Mouse (Mus musculus) CH12.LX (cell line): Measurements from ENCODE around the gene Rnf138rt1. TPM values are rescaled to one million over a fixed set of nuclear protein-coding genes. Genes with fewer than 3 reads are reported as not detected.

Experiments
- DNase-seq: peaks from one replicate; pipeline ENCODE4 v3.0.0-alpha.2; 2013; ENCODE audit errors: extremely low read depth
- H3K27ac ChIP-seq: 2 replicates; pipeline ENCODE4 v1.5.1; 2012; ENCODE audit warnings: low read depth, mild to moderate bottlenecking, control low read depth, moderate library complexity; ENCODE audit not compliant: insufficient read depth
- H3K27me3 ChIP-seq: replicated peaks from 2 replicates; pipeline ENCODE3; 2012; ENCODE audit warnings: inconsistent platforms
- H3K36me3 ChIP-seq, 2 experiments: replicated peaks in 1 of 2; 2 replicates each; pipeline versions ENCODE3 to v1.6.1; 2012; ENCODE audit warnings: inconsistent platforms in 1 of 2, low read length in 1 of 2, mild to moderate bottlenecking in 1 of 2, mixed read lengths in 1 of 2, moderate library complexity in 1 of 2; ENCODE audit not compliant: control insufficient read depth in 1 of 2, insufficient read depth in 1 of 2
- H3K4me1 ChIP-seq, 2 experiments: 2 replicates each; pipeline ENCODE4 v1.6.1; 2012; ENCODE audit warnings: inconsistent platforms in 1 of 2, moderate library complexity in 1 of 2; ENCODE audit not compliant: insufficient read depth in 2 of 2, control insufficient read depth in 1 of 2
- H3K4me2 ChIP-seq: 2 replicates; pipeline ENCODE4 v1.6.1; 2012; ENCODE audit warnings: low read depth, mild to moderate bottlenecking, control low read depth; ENCODE audit not compliant: poor library complexity, insufficient read depth, severe bottlenecking
- H3K4me3 ChIP-seq, 3 experiments: fragments of 150-350 bp in 1 of 3; sonication (generic) in 1 of 3; replicated peaks in 1 of 3; 2 replicates each; pipeline versions ENCODE3 to v1.5.1; 2011 to 2012; ENCODE audit warnings: low read depth in 2 of 3, low read length in 2 of 3, mild to moderate bottlenecking in 2 of 3, moderate library complexity in 2 of 3, control low read depth in 1 of 3, improper control_type of control experiment in 1 of 3, inconsistent platforms in 1 of 3, mixed read lengths in 1 of 3; ENCODE audit not compliant: poor library complexity in 1 of 3
- H3K79me2 ChIP-seq: replicated peaks from 2 replicates; pipeline ENCODE4 v1.6.1; 2012; ENCODE audit warnings: mild to moderate bottlenecking, moderate library complexity; ENCODE audit not compliant: control insufficient read depth, poor library complexity, insufficient read depth, severe bottlenecking; ENCODE audit errors: extremely low read depth
- H3K9ac ChIP-seq: 2 replicates; pipeline ENCODE4 v1.6.1; 2012; ENCODE audit warnings: low read depth, mild to moderate bottlenecking, control low read depth, moderate library complexity; ENCODE audit not compliant: insufficient read depth
- H3K9me3 ChIP-seq: replicated peaks from 2 replicates; pipeline ENCODE3; 2012; ENCODE audit warnings: low read length, inconsistent platforms, mixed read lengths
- BHLHE40 ChIP-seq: IDR thresholded peaks from 2 replicates; pipeline ENCODE4 v1.6.1; 2011; ENCODE audit warnings: mild to moderate bottlenecking, low read depth, low read length, improper control_type of control experiment
- ELF1 ChIP-seq: IDR thresholded peaks from 2 replicates; pipeline ENCODE4 v1.6.1; 2014; ENCODE audit warnings: low read depth, mild to moderate bottlenecking, inconsistent platforms, low read length, improper control_type of control experiment
- GABPA ChIP-seq: IDR thresholded peaks from 2 replicates; pipeline ENCODE4 v1.6.1; 2012; ENCODE audit warnings: low read depth, low read length, improper control_type of control experiment, inconsistent platforms; ENCODE audit not compliant: insufficient replicate concordance
- JUN ChIP-seq: IDR thresholded peaks from 2 replicates; pipeline ENCODE4 v1.6.1; 2011; ENCODE audit warnings: low read depth, mild to moderate bottlenecking, low read length, improper control_type of control experiment, moderate library complexity; ENCODE audit not compliant: insufficient read depth
- JUND ChIP-seq: conservative IDR thresholded peaks from 2 replicates; pipeline ENCODE4 v1.6.1; 2011; ENCODE audit warnings: low read depth, low read length, improper control_type of control experiment
- MAFK ChIP-seq: IDR thresholded peaks from 2 replicates; pipeline ENCODE4 v1.6.1; 2011; ENCODE audit warnings: low read length, improper control_type of control experiment; ENCODE audit not compliant: insufficient replicate concordance
- MAX ChIP-seq: IDR thresholded peaks from 2 replicates; pipeline ENCODE4 v1.6.1; 2011; ENCODE audit warnings: low read length, improper control_type of control experiment
- MYC ChIP-seq: IDR thresholded peaks from 2 replicates; pipeline ENCODE4 v1.6.1; 2011; ENCODE audit warnings: low read depth, mild to moderate bottlenecking, improper control_type of control experiment, low read length
- NELFE ChIP-seq: IDR thresholded peaks from 2 replicates; pipeline ENCODE4 v1.6.1; 2011; ENCODE audit warnings: low read depth, low read length, improper control_type of control experiment
- RAD21 ChIP-seq: IDR thresholded peaks from 2 replicates; pipeline ENCODE4 v1.6.1; 2011; ENCODE audit warnings: low read depth, mild to moderate bottlenecking, low read length, improper control_type of control experiment, moderate library complexity
- UBTF ChIP-seq: IDR thresholded peaks from 2 replicates; pipeline ENCODE4 v1.6.1; 2012; ENCODE audit warnings: low read depth, mild to moderate bottlenecking, inconsistent platforms, low read length, improper control_type of control experiment, moderate library complexity
- USF2 ChIP-seq: conservative IDR thresholded peaks from 2 replicates; pipeline ENCODE4 v1.6.1; 2011; ENCODE audit warnings: low read depth, low read length, improper control_type of control experiment
- ZC3H11A ChIP-seq: IDR thresholded peaks from 2 replicates; pipeline ENCODE4 v1.6.1; 2012; ENCODE audit warnings: low read depth, mild to moderate bottlenecking, inconsistent platforms, low read length, improper control_type of control experiment
- ZKSCAN1 ChIP-seq: IDR thresholded peaks from 2 replicates; pipeline ENCODE4 v1.6.1; 2012; ENCODE audit warnings: low read depth, inconsistent platforms, low read length, improper control_type of control experiment, borderline replicate concordance
- ZMIZ1 ChIP-seq: IDR thresholded peaks from 2 replicates; pipeline ENCODE4 v1.6.1; 2012; ENCODE audit warnings: low read depth, mild to moderate bottlenecking, inconsistent platforms, low read length, improper control_type of control experiment
- dilution Hi-C: fragments of 300-500 bp; cut with MboI; formaldehyde crosslinking; loops from 2 replicates; pipeline ENCODE4 v1.14.3; 2020; ENCODE audit warnings: low sequenced_read_pairs; ENCODE audit not compliant: extremely low pct_unique_long_range_greater_than_20kb, extremely low pct_ligation_motif_present
- in situ Hi-C: fragments of 300-500 bp; cut with MboI; formaldehyde crosslinking; loops from 3 replicates; pipeline ENCODE4 v1.14.3; 2019; ENCODE audit warnings: low sequenced_read_pairs, low pct_ligation_motif_present, low pct_unique_long_range_greater_than_20kb, mixed read lengths
- polyA plus RNA-seq: library from polyadenylated mRNA; unstranded; fragments of >175 nt; gene quantifications from 2 replicates; pipeline ENCODE4 v1.2.1, GENCODE M21; 2012; ENCODE audit warnings: low read depth; ENCODE audit not compliant: insufficient read length
- total RNA-seq, 2 experiments: library from RNA; depleted of rRNA; stranded (reverse); fragments of 300-350 nt in 1 of 2; fragments of >200 nt in 1 of 2; gene quantifications; 2 replicates each; pipeline ENCODE4 v1.2.3; 2012 to 2014

Gene Rnf138rt1
- total and polyA plus RNA-seq, 3 experiments = not detected

DNA sequence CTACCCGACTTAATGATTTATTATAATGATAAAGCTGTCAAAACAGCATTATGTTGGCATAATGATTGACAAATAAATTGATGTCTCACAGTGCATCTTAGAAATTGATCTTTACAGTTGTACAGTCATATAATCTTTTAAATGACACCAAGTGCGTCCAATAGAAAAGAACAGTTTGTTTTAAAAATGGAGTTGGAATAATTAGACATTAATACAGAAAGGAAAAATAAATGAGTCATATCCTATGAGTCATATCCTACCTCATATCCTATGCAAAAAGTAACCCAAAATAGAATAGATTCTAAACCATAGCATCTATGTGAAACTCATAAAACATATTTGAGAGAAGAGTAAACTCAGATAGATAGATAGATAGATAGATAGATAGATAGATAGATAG lies 40.5 kb downstream of the Rnf138rt1 start:
- Histone ChIP-seq H3K27ac (no peak overlapping the region), H3K27me3 (no peaks in the 10 kb centered on the region), H3K4me2 (no peak overlapping the region), H3K36me3 (no peaks in the 10 kb centered on the region), H3K9me3 (no peaks in the 10 kb centered on the region), H3K4me1 (no peaks in the 10 kb centered on the region), H3K4me3 (no peak overlapping the region), H3K9ac (no peak overlapping the region), H3K79me2 (no peaks in the 10 kb centered on the region)
- dilution Hi-C loops = no loop called here
- DNase-seq = no peak
- in situ Hi-C loops = loop anchor here (25.0 kb wide), 1 partner anchor 192 kb away; the partner anchor contains the start of gene Ap1s2
- TF ChIP-seq ZKSCAN1 = no peak
- TF ChIP-seq ZC3H11A = no peak
- no peak for TF ChIP-seq NELFE
- no peak for TF ChIP-seq ZMIZ1
- TF ChIP-seq MYC = no peak
- TF ChIP-seq BHLHE40 = no peak
- no peak for TF ChIP-seq ELF1
- no peak for TF ChIP-seq RAD21
- TF ChIP-seq USF2 = no peak
- TF ChIP-seq JUND = no peak
- TF ChIP-seq JUN = no peak
- no peak for TF ChIP-seq MAFK
- TF ChIP-seq MAX = no peak
- TF ChIP-seq GABPA = no peak
- TF ChIP-seq UBTF = no peak

Other genes with a start within 250 kb of the Rnf138rt1 start
- not detected in 2 replicates for gene Grpr, start 211.7 kb downstream of the Rnf138rt1 start, total RNA-seq (2012; rRNA removed)
- gene Grpr, start 211.7 kb downstream of the Rnf138rt1 start, total RNA-seq (2014; rRNA removed) = not detected in 2 replicates
- gene Grpr, start 211.7 kb downstream of the Rnf138rt1 start, polyA plus RNA-seq = not detected in 2 replicates
- gene Ap1s2, start 147.7 kb upstream of the Rnf138rt1 start, total RNA-seq (2012; rRNA removed) = 4.3 and 5.7 TPM in 2 replicates
- 12.3 and 16.6 TPM in 2 replicates for gene Ap1s2, start 147.7 kb upstream of the Rnf138rt1 start, total RNA-seq (2014; rRNA removed)
- 6.5 and 8.9 TPM in 2 replicates for gene Ap1s2, start 147.7 kb upstream of the Rnf138rt1 start, polyA plus RNA-seq
- gene Zrsr2, start 197.3 kb upstream of the Rnf138rt1 start, total RNA-seq (2012; rRNA removed) = 13.7 and 15.2 TPM in 2 replicates
- 14.2 and 16.5 TPM in 2 replicates for gene Zrsr2, start 197.3 kb upstream of the Rnf138rt1 start, total RNA-seq (2014; rRNA removed)
- 76.8 and 89.1 TPM in 2 replicates for gene Zrsr2, start 197.3 kb upstream of the Rnf138rt1 start, polyA plus RNA-seq